Mouse (Mus musculus) adrenal gland, adult (tissue): Measurements from ENCODE around the gene Spx.

Experiments used
- DNase-seq, 2 experiments: peaks; one replicate each; pipeline ENCODE4 v3.0.0; 2022 to 2023; ENCODE audit warnings: low spot score in 1 of 2; ENCODE audit not compliant: inconsistent age in 2 of 2

Spx gene

GRCm38 (mm10) chr6:142412906-142413491 lies at the start of gene Spx:
Gene Spx (plus strand): TSS chr6:142413441.
- no peak for DNase-seq

- DNase-seq, result peak in 1 of 2 experiments; percentile 35
Observed at GRCm38 (mm10) chr6:142365742-142366472, 47.3 kb upstream of the Spx start.

GRCm38 (mm10) chr6:142366473-142367018 lies 46.7 kb upstream of the Spx start:
- DNase-seq, result no peak

- no peak for DNase-seq
Observed at GRCm38 (mm10) chr6:142367565-142367964, 45.7 kb upstream of the Spx start.

- no peak for DNase-seq
Observed at GRCm38 (mm10) chr6:142369568-142369967, 43.7 kb upstream of the Spx start.

GRCm38 (mm10) chr6:142377081-142377480 lies 36.2 kb upstream of the Spx start:
- DNase-seq, result no peak

GRCm38 (mm10) chr6:142378576-142379330 lies 34.5 kb upstream of the Spx start:
- no peak for DNase-seq

GRCm38 (mm10) chr6:142379961-142380360 lies 33.3 kb upstream of the Spx start:
- peak; percentile 46 to 66 for DNase-seq

- DNase-seq, result no peak
Observed at GRCm38 (mm10) chr6:142381615-142382014, 31.6 kb upstream of the Spx start.

GRCm38 (mm10) chr6:142384521-142384920 lies 28.7 kb upstream of the Spx start:
- no peak for DNase-seq

GRCm38 (mm10) chr6:142386285-142387010 lies 26.8 kb upstream of the Spx start:
- DNase-seq, result no peak

GRCm38 (mm10) chr6:142387011-142387754 lies 26.1 kb upstream of the Spx start, which contains the start of the genes Recql and Golt1b:
Gene Recql (minus strand): TSS chr6:142387087.
Gene Golt1b (plus strand): TSS chr6:142387221.
- DNase-seq, result peak; percentile 98 to 99

GRCm38 (mm10) chr6:142387755-142388271 lies 25.4 kb upstream of the Spx start:
- DNase-seq, result peak in 1 of 2 experiments; percentile 32

GRCm38 (mm10) chr6:142389101-142389500 lies 24.1 kb upstream of the Spx start:
- DNase-seq, result no peak

- no peak for DNase-seq
Observed at GRCm38 (mm10) chr6:142392312-142392711, 20.9 kb upstream of the Spx start.

- DNase-seq, result no peak
Observed at GRCm38 (mm10) chr6:142394669-142395068, 18.6 kb upstream of the Spx start.

GRCm38 (mm10) chr6:142395756-142396155 lies 17.5 kb upstream of the Spx start:
- DNase-seq, result no peak

GRCm38 (mm10) chr6:142411140-142411539 lies 2.1 kb upstream of the Spx start:
- peak in 1 of 2 experiments; percentile 37 for DNase-seq

- DNase-seq, result no peak
Observed at GRCm38 (mm10) chr6:142413845-142414244, 604 bp downstream of the Spx start.

- DNase-seq, result no peak
Observed at GRCm38 (mm10) chr6:142414597-142414996, 1.4 kb downstream of the Spx start.
